Mouse (Mus musculus): ENCODE results near the gene Ripor2. TPM values are rescaled to one million over a fixed set of nuclear protein-coding genes. Genes with fewer than 3 reads are reported as not detected.

The Ripor2 gene
- polyA plus RNA-seq, 1 experiment, result 46.4 TPM

DNA sequence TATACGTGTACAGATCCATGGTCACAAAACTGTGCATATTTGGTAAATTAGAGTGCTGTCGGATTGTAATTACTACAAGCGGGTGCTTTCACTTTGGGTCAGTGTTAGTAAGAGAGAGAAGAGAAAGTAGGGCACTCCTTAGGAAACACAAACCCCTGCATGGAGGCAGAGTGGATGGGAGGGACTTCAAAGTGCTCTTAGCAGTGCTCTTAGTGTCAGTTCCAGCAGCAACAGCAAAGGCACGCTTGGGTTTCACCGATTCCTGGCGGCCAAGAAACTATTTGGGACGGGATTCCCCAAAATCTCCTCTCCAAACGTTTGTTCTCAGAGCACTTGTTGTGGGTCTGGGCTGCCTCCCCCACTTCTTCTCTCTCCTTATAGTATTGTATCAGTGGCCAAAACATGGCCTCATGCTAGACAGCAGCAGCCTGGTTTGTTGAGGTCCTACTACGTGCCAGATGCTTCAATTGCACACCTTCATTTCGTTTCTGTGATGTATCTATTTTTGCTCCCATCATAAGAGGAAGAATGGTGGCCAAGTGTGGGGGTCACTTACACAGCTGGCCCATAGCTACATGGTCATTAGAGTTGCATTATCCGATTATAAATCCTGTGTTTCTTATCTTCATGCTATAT, 14.7 kb upstream of the Ripor2 start:
- 89% methylated on average over 11 of the region's 11 CpGs for WGBS
- no peaks in the 10 kb centered on the region for H3K4me1 ChIP-seq (ENCODE audit: control insufficient read depth, insufficient read depth, insufficient read length)
- TF ChIP-seq CTCF (IDR thresholded peaks at IDR 0.05; ENCODE audit: extremely low read depth, insufficient read depth, insufficient read length, insufficient replicate concordance) (no peak), POLR2A (IDR thresholded peaks at IDR 0.05; ENCODE audit: low read depth, low read length) (no peak)
- H3K36me3 ChIP-seq (ENCODE audit: control insufficient read depth, insufficient read depth, low read length), result no peaks in the 10 kb centered on the region
- no peak overlapping the region for H3K27ac ChIP-seq (ENCODE audit: insufficient read depth, low read length)
- DNase-seq (ENCODE audit: low read depth in 1 of 2, low spot score in 2 of 2), result no peak
- no peak overlapping the region for H3K4me3 ChIP-seq (ENCODE audit: extremely low read depth, insufficient read depth, insufficient read length)
- H3K27me3 ChIP-seq (ENCODE audit: control insufficient read depth, insufficient read depth, low read length), result no peaks in the 10 kb centered on the region

DNA sequence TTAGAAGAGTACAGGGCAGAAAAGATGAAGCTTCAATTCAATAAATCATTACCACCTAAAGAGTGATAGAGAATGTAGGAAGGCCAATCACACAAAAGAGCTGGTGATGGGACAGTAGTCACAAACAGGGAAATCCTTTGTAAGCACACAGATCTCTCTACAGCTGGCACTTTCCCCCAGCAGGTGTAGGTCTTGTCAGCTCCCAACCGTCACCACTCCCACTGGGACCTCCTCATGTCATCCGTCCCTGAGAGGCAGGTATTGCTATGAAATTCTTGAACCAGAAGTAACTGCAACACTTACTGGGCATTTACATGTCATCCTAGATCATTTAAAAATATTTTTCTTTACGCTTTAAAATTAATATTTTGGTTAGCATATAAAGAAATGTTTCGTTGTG, 12.9 kb upstream of the Ripor2 start:
- Histone ChIP-seq H3K4me3 (ENCODE audit: extremely low read depth, insufficient read depth, insufficient read length) (no peak overlapping the region), H3K36me3 (ENCODE audit: control insufficient read depth, insufficient read depth, low read length) (no peaks in the 10 kb centered on the region), H3K27ac (ENCODE audit: insufficient read depth, low read length) (no peak overlapping the region), H3K27me3 (ENCODE audit: control insufficient read depth, insufficient read depth, low read length) (no peaks in the 10 kb centered on the region), H3K4me1 (ENCODE audit: control insufficient read depth, insufficient read depth, insufficient read length) (no peaks in the 10 kb centered on the region)
- no peak for TF ChIP-seq POLR2A (IDR thresholded peaks at IDR 0.05; ENCODE audit: low read depth, low read length)
- no peak for TF ChIP-seq CTCF (IDR thresholded peaks at IDR 0.05; ENCODE audit: extremely low read depth, insufficient read depth, insufficient read length, insufficient replicate concordance)
- WGBS, result 84% methylated on average over 4 of the region's 4 CpGs
- peak in 1 of 2 experiments; percentile 51 for DNase-seq (ENCODE audit: low read depth in 1 of 2, low spot score in 2 of 2)

DNA sequence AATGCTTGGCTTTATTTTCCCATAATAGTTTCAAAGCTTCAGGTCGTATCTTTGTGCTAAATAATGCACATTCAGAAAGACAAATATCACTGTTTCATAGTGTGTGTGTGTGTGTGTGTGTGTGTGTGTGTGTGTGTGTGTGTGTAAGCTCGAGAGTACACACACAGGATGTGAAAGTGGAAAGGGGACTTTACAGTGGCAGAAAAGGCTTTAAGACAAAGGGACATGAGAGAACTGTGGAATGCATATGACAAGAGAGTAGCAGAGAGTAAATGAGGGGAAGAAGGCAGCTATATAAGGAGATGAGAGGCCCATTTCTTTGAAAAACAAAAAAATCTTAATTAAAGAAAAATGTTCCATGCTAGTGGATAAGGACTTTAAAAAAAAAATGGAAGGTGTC, 11.3 kb upstream of the Ripor2 start:
- H3K36me3 ChIP-seq (ENCODE audit: control insufficient read depth, insufficient read depth, low read length), result no peaks in the 10 kb centered on the region
- TF ChIP-seq POLR2A (IDR thresholded peaks at IDR 0.05; ENCODE audit: low read depth, low read length) (no peak), CTCF (IDR thresholded peaks at IDR 0.05; ENCODE audit: extremely low read depth, insufficient read depth, insufficient read length, insufficient replicate concordance) (no peak)
- 46% methylated on average over 2 of the region's 2 CpGs for WGBS
- no peaks in the 10 kb centered on the region for H3K4me1 ChIP-seq (ENCODE audit: control insufficient read depth, insufficient read depth, insufficient read length)
- H3K27me3 ChIP-seq (ENCODE audit: control insufficient read depth, insufficient read depth, low read length), result no peaks in the 10 kb centered on the region
- H3K27ac ChIP-seq (ENCODE audit: insufficient read depth, low read length), result no peak overlapping the region
- no peak for DNase-seq (ENCODE audit: low read depth in 1 of 2, low spot score in 2 of 2)
- H3K4me3 ChIP-seq (ENCODE audit: extremely low read depth, insufficient read depth, insufficient read length), result no peak overlapping the region

DNA sequence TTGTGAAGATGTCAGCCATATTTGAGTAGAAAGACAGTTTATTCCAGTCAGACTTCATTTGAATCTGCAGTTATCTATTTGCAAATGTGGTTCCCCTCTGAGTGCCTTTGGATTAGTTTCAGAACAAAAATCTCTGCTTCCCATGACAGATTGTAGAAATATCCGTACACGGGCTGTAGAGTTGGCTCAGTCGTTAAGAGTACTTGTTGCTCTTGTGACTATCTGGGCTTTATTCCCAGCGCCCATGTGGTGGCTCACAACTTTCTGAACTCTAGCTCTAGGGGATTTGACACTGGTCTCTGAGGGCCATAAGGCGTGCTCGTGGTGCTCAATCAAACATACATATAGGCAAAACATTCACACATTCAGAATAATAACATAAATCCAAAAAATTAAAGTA, 10.1 kb upstream of the Ripor2 start:
- Histone ChIP-seq H3K27me3 (ENCODE audit: control insufficient read depth, insufficient read depth, low read length) (no peaks in the 10 kb centered on the region), H3K36me3 (ENCODE audit: control insufficient read depth, insufficient read depth, low read length) (no peaks in the 10 kb centered on the region), H3K27ac (ENCODE audit: insufficient read depth, low read length) (no peak overlapping the region), H3K4me3 (ENCODE audit: extremely low read depth, insufficient read depth, insufficient read length) (no peak overlapping the region), H3K4me1 (ENCODE audit: control insufficient read depth, insufficient read depth, insufficient read length) (no peaks in the 10 kb centered on the region)
- TF ChIP-seq POLR2A (IDR thresholded peaks at IDR 0.05; ENCODE audit: low read depth, low read length) (no peak), CTCF (IDR thresholded peaks at IDR 0.05; ENCODE audit: extremely low read depth, insufficient read depth, insufficient read length, insufficient replicate concordance) (no peak)
- no peak for DNase-seq (ENCODE audit: low read depth in 1 of 2, low spot score in 2 of 2)
- WGBS, result 84% methylated on average over 6 of the region's 6 CpGs

GRCm38 (mm10) chr13:24575126-24575525, 6.9 kb upstream of the Ripor2 start:
- WGBS, result 87% methylated on average over 3 of the region's 3 CpGs
- Histone ChIP-seq H3K4me3 (ENCODE audit: extremely low read depth, insufficient read depth, insufficient read length) (no peak overlapping the region), H3K27me3 (ENCODE audit: control insufficient read depth, insufficient read depth, low read length) (no peaks in the 10 kb centered on the region), H3K36me3 (ENCODE audit: control insufficient read depth, insufficient read depth, low read length) (no peaks in the 10 kb centered on the region), H3K4me1 (ENCODE audit: control insufficient read depth, insufficient read depth, insufficient read length) (no peaks in the 10 kb centered on the region), H3K27ac (ENCODE audit: insufficient read depth, low read length) (no peak overlapping the region)
- DNase-seq (ENCODE audit: low read depth in 1 of 2, low spot score in 2 of 2), result no peak
- TF ChIP-seq CTCF (IDR thresholded peaks at IDR 0.05; ENCODE audit: extremely low read depth, insufficient read depth, insufficient read length, insufficient replicate concordance) (no peak), POLR2A (IDR thresholded peaks at IDR 0.05; ENCODE audit: low read depth, low read length) (no peak)

DNA sequence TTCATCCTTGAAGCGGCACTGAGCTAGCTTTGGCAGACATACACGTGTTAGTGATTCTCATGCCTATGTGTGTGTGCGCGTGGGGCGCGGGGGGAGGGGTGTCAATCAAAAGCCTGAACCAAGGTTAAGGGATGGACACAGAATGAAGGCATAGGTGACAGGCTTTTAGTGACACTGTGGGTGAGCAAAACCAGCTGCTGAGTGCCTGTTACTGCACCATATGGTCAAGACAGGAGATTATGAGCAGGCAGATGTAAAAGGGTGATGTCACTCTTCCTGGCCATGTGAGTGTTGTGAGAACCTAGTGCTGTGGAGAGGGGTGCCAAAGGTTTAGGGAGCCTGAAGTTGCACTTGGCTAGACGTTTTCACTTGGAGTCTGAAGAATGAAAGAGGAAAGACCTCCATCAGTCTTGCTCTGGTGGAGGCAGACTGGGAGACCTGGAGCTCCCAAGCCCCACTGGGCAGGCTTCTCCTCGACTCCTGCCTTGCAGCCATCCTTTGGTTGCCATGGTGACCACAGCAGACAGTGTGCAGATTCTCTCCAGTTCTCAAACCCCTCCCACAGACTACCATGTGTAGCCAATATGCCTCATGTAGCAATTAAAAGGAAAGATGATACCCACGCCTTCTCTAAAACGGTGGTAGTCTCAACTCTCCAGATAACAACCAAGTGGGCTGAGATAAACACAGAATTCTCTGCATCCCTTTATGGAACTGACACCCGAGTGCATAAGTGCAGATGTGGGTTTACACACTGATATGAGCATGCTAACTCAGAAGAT, 5.5 kb upstream of the Ripor2 start:
- H3K4me3 ChIP-seq (ENCODE audit: extremely low read depth, insufficient read depth, insufficient read length), result no peak overlapping the region
- H3K36me3 ChIP-seq (ENCODE audit: control insufficient read depth, insufficient read depth, low read length), result no peaks in the 10 kb centered on the region; the same call in 1 of the 2 replicates
- no peak overlapping the region for H3K27ac ChIP-seq (ENCODE audit: insufficient read depth, low read length)
- H3K27me3 ChIP-seq (ENCODE audit: control insufficient read depth, insufficient read depth, low read length), result no peaks in the 10 kb centered on the region
- H3K4me1 ChIP-seq (ENCODE audit: control insufficient read depth, insufficient read depth, insufficient read length), result no peaks in the 10 kb centered on the region
- 79% methylated on average over 11 of the region's 11 CpGs for WGBS
- DNase-seq (ENCODE audit: low read depth in 1 of 2, low spot score in 2 of 2), result no peak
- TF ChIP-seq CTCF (IDR thresholded peaks at IDR 0.05; ENCODE audit: extremely low read depth, insufficient read depth, insufficient read length, insufficient replicate concordance), result no peak
- TF ChIP-seq POLR2A (IDR thresholded peaks at IDR 0.05; ENCODE audit: low read depth, low read length), result no peak

DNA sequence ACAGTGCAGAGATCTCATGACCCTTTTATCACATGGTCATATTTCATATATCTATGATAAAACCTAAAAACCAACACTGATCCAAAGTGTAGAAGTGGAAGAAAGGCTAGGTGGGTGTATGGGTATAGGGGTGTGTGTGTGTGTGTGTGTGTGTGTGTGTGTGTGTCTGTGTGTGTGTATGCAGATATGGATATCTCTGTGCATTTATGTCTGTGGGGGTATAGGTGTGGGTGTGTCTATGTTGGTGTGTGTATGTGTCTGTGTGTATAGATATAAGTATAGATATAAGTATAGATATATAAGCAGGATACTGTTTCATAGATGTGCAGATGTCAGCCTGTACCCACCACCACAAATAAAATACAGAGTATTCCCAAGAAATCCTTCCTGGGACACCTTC, 3.7 kb upstream of the Ripor2 start:
- TF ChIP-seq CTCF (IDR thresholded peaks at IDR 0.05; ENCODE audit: extremely low read depth, insufficient read depth, insufficient read length, insufficient replicate concordance) (no peak), POLR2A (IDR thresholded peaks at IDR 0.05; ENCODE audit: low read depth, low read length) (no peak)
- no peak overlapping the region for H3K4me3 ChIP-seq (ENCODE audit: extremely low read depth, insufficient read depth, insufficient read length)
- H3K27ac ChIP-seq (ENCODE audit: insufficient read depth, low read length), result no peak overlapping the region
- peaks cover 4% of the 10 kb centered on the region for H3K36me3 ChIP-seq (ENCODE audit: control insufficient read depth, insufficient read depth, low read length)
- H3K4me1 ChIP-seq (ENCODE audit: control insufficient read depth, insufficient read depth, insufficient read length), result no peaks in the 10 kb centered on the region; the same call in 1 of the 2 replicates
- no peaks in the 10 kb centered on the region for H3K27me3 ChIP-seq (ENCODE audit: control insufficient read depth, insufficient read depth, low read length)
- DNase-seq (ENCODE audit: low read depth in 1 of 2, low spot score in 2 of 2), result no peak

Measured in spleen, adult 2 months (tissue).